Mouse (Mus musculus) ES-Bruce4 (cell line): ENCODE data around the gene Gimap4. TPM values are rescaled to one million over a fixed set of nuclear protein-coding genes. Genes with fewer than 3 reads are reported as not detected.
"Not testable (repeated sequence)": the region's sequence is repeated elsewhere in the genome, so short reads cannot be mapped to it uniquely, and the experiment has no call there.

Experiments
- H3K27ac ChIP-seq: 2 replicates; pipeline ENCODE4 v1.5.1; 2012; ENCODE audit warnings: low read length, inconsistent platforms; ENCODE audit not compliant: insufficient read depth
- H3K27me3 ChIP-seq: 2 replicates; pipeline ENCODE4 v1.6.1; 2012; ENCODE audit warnings: mild to moderate bottlenecking, low read length, inconsistent platforms; ENCODE audit not compliant: control insufficient read depth, poor library complexity, insufficient read depth, severe bottlenecking
- H3K36me3 ChIP-seq: 2 replicates; pipeline ENCODE4 v1.6.1; 2012; ENCODE audit warnings: inconsistent platforms, mild to moderate bottlenecking, low read length, moderate library complexity; ENCODE audit not compliant: control insufficient read depth, poor library complexity, insufficient read depth, severe bottlenecking
- H3K4me1 ChIP-seq: one replicate; pipeline ENCODE4 v1.8.1; 2011; ENCODE audit warnings: low read length; ENCODE audit not compliant: control insufficient read depth, insufficient read depth
- H3K4me3 ChIP-seq: 2 replicates; pipeline ENCODE4 v1.5.1; 2011; ENCODE audit warnings: low read depth, mild to moderate bottlenecking, low read length
- H3K9ac ChIP-seq: 2 replicates; pipeline ENCODE4 v1.6.1; 2012; ENCODE audit warnings: low read depth, mild to moderate bottlenecking, inconsistent platforms; ENCODE audit not compliant: poor library complexity, severe bottlenecking
- H3K9me3 ChIP-seq: replicated peaks from 2 replicates; pipeline ENCODE4 v1.6.1; 2012; ENCODE audit warnings: mild to moderate bottlenecking, low read length, inconsistent platforms; ENCODE audit not compliant: control insufficient read depth, poor library complexity, insufficient read depth, severe bottlenecking
- CTCF ChIP-seq: IDR thresholded peaks from one replicate; pipeline ENCODE4 v1.8.1; 2011; ENCODE audit warnings: low read depth, low read length
- EP300 ChIP-seq: IDR thresholded peaks from 2 replicates; pipeline ENCODE4 v1.6.1; 2011; ENCODE audit warnings: low read depth, low read length; ENCODE audit not compliant: insufficient read depth
- POLR2A ChIP-seq: IDR thresholded peaks from one replicate; pipeline ENCODE4 v1.8.1; 2011; ENCODE audit warnings: low read length; ENCODE audit not compliant: insufficient read depth
- polyA plus RNA-seq: library from polyadenylated mRNA; stranded (reverse); fragments of >200 nt; gene quantifications from 2 replicates; pipeline ENCODE4 v1.2.4, GENCODE M21; 2011; ENCODE audit warnings: low read depth; ENCODE audit not compliant: missing spikeins, insufficient read depth, insufficient read length

Gimap4 gene
- polyA plus RNA-seq, 1 experiment: not detected

DNA sequence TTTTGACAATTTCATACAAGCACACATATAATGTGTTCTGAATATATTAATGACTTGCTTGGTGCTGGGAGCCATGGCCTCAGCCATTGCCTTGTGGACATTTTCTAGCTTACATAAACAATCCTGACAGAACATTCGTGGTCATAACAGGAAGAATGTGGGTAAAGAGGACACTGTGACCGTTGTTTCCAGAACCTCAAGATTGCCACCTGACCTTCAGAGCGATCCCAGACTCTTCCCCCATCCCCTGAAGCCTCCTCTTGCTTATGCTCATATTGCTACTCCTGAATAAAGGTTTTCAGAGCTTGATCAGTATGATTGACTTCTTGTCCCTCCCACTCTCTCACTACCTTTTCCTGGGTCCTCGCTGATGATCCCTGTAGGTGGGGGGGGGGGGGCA, 6.0 kb upstream of the Gimap4 start:
- no peak overlapping the region for H3K4me3 ChIP-seq
- peaks cover 5% of the 10 kb centered on the region for H3K9me3 ChIP-seq
- H3K36me3 ChIP-seq: no peaks in the 10 kb centered on the region
- H3K27me3 ChIP-seq: no peaks in the 10 kb centered on the region
- H3K4me1 ChIP-seq: peaks cover 6% of the 10 kb centered on the region
- TF ChIP-seq CTCF (no peak), POLR2A (no peak), EP300 (no peak)
- no peak overlapping the region for H3K27ac ChIP-seq
- no peak overlapping the region for H3K9ac ChIP-seq

DNA sequence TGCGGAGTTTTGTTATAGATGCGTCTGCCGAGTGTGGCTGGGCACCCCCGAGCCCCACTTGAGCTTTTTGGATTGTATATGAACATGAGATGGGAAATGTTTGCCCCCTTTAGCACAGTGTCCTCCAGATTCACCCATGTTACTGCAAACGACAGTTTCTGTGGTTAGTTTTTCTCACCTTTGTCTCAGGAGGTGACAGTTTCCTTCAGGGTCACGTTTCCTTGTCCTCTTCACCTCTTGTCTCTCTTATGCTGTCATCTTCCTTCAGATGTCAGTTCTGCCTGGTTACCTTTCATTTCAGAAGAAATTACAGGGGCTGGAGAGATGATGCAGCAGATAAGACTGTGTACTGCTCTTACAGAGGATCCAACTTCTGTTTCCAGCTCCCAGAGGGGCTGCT, 4.6 kb upstream of the Gimap4 start:
- no peak for TF ChIP-seq POLR2A
- TF ChIP-seq CTCF: no peak
- no peak for TF ChIP-seq EP300
- peaks cover 6% of the 10 kb centered on the region for H3K4me1 ChIP-seq

DNA sequence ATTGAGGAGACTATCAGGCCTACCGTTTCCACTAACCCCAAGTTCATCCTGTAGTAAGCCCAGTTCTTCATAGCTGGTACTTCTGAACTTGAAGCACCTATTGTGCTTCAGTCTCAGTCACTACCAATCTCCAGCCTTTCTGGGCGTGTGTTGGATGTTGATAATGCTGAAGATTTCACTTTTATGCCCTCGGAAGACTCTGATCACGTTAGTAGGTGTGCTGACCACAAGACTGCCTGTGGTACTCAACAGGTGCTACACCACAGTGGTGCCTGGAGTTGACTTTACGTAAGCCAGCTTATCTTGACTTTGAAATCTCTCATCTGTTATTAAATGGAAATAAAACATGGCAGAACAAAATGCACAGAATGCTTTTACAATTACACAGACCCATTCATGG, 3.9 kb upstream of the Gimap4 start:
- no peak overlapping the region for H3K4me3 ChIP-seq
- H3K36me3 ChIP-seq: no peaks in the 10 kb centered on the region
- H3K4me1 ChIP-seq: peaks cover 2% of the 10 kb centered on the region
- no peaks in the 10 kb centered on the region for H3K27me3 ChIP-seq
- no peak overlapping the region for H3K27ac ChIP-seq
- TF ChIP-seq CTCF (no peak), POLR2A (no peak), EP300 (no peak)
- no peaks in the 10 kb centered on the region for H3K9me3 ChIP-seq
- no peak overlapping the region for H3K9ac ChIP-seq

More for the DNA sequence above, 4.6 kb upstream of the Gimap4 start:
- Histone ChIP-seq H3K27me3 (no peaks in the 10 kb centered on the region), H3K9me3 (no peaks in the 10 kb centered on the region), H3K9ac (no peak overlapping the region), H3K36me3 (no peaks in the 10 kb centered on the region), H3K4me3 (no peak overlapping the region), H3K27ac (no peak overlapping the region)

DNA sequence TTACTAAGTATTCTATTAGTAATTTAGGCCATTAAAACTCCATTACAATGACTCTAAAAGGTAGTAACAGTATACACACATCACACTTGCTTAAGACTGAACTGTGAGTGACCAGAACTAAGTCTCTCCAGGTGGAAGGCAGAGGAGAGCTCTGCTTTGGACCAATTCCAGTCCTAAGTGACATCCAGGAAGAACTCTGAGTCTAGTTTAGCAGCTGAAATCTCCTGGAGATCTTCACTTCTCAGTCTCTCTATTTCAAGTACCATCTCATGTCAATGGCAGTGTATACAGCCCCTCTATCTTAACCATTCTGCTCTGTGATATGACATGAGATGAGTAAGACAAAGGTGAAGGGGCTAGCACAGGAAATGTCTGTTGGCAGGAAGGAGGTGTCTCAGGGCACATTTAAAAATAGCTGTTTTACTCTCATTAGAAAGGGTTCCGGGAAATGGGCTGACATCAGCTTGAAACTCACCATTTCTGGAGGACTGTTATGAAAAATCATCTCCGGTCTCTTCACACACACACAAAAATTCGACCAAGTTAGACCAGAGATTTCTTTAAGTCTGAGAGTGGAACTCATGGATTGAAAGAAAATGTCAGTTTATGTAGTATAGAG, 2.8 kb upstream of the Gimap4 start:
- H3K27me3 ChIP-seq: no peaks in the 10 kb centered on the region
- H3K36me3 ChIP-seq: no peaks in the 10 kb centered on the region
- no peak overlapping the region for H3K27ac ChIP-seq

DNA sequence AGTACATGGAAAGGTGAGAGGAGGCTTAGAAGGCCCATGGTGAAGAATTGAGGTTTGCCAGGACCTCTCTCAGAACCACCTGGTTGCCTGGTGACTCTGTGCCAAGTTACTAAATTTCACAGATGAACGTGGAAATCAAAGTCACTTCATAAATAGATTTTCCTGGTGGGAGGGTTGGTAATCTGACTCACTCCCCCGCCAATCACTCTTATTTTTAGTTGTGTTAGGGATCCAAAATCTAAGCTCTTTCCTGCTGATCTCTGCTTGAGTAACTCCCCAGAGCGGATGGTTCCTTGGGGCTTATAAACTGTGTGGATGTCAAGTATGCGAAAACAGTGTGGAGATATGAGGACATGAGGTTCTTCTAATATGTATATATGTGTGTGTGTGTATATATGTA, 2.1 kb upstream of the Gimap4 start:
- Histone ChIP-seq H3K9ac (no peak overlapping the region), H3K4me3 (no peak overlapping the region), H3K9me3 (no peaks in the 10 kb centered on the region), H3K27ac (no peak overlapping the region), H3K36me3 (no peaks in the 10 kb centered on the region), H3K4me1 (no peaks in the 10 kb centered on the region), H3K27me3 (no peaks in the 10 kb centered on the region)
- TF ChIP-seq EP300 (no peak), POLR2A (no peak), CTCF (no peak)

More for the DNA sequence above, 2.8 kb upstream of the Gimap4 start:
- Histone ChIP-seq H3K9ac (no peak overlapping the region), H3K9me3 (no peaks in the 10 kb centered on the region), H3K4me1 (no peaks in the 10 kb centered on the region), H3K4me3 (no peak overlapping the region)
- TF ChIP-seq POLR2A: no peak
- TF ChIP-seq CTCF: no peak
- no peak for TF ChIP-seq EP300

DNA sequence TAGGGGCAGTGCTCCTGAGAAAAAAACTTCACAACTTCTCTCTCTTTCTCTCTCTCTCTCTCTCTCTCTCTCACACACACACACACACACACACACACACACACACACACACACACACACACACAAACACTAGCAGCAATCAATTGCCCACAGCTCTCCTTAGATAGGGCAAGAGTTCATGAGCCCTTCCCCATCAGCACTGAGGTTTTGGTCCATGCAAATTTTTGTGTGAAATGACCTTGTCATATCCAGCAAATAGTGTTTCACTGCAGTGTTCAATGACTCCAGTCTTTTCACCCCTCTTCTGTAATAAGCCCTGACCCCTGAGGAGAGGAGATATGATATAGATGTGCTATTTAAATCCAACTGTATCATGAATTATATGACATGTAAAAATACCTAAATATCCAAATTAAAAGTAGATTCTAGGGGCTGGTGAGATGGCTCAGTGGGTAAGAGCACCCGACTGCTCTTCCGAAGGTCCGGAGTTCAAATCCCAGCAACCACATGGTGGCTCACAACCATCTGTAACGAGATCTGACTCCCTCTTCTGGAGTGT, 1.0 kb upstream of the Gimap4 start:
- not testable (repeated sequence) for H3K9ac ChIP-seq, H3K27ac ChIP-seq, H3K4me3 ChIP-seq, H3K27me3 ChIP-seq, H3K4me1 ChIP-seq, H3K9me3 ChIP-seq, H3K36me3 ChIP-seq
